ENCODE assay signal across 20 mouse cellular contexts in the genomic region with DNA sequence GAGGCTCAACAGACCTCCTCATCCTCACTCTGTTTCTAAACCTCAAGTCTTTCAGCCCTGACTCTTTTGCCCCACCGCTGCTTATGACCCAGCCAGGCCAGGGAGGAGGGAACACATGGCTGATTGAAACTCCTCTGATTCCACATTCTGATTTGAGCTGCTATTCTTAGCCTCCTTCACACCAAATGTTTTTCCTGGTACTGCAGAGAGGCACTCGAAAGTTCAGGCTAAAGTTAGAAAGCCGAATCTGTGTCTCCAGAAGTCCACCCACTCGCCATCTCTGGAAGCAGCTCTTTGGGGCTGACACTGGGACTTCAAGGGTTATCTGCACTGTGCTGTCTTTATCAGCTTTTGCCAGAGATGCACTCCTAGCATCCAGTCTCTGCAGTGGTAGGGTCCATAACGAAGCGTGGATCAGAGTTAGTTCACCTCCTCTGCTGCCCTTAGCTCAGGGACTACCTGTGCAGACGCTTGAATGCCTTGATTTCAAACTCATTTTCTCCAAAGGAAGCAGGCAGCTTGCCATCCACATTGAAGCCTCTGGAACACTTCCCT. TPM values are rescaled to one million over a fixed set of nuclear protein-coding genes. Genes with fewer than 3 reads are reported as not detected.
DNase-seq lines count a peak whose midpoint lies in the region; ATAC-seq and TF ChIP-seq lines count a peak whose summit lies in the region.
"Had no signal": no experiment of that assay in that cellular context is flagged by ENCODE, and none has a peak within 500 bp of the region (broad histone marks: within the 10 kb centered on the region; RNA-seq: fewer than 3 reads in every experiment).

No protein-coding gene starts in this region.

- H3K4me1 ChIP-seq in heart, embryonic 16.5 days (ENCODE audit: control insufficient read depth, insufficient read depth, low read length) = peaks cover 24% of the 10 kb centered on the region
- H3K4me1 ChIP-seq in cortical plate, adult 2 months (ENCODE audit: control insufficient read depth, insufficient read depth, low read length) = peaks cover 22% of the 10 kb centered on the region
- H3K4me1 ChIP-seq: liver, embryonic 15.5 days had no signal

- peak overlapping the region; percentile 34; the same call in 1 of the 2 replicates for H3K4me2 ChIP-seq in heart, embryonic 16.5 days (ENCODE audit: low read depth, low read length)
- peak overlapping the region; percentile 18 for H3K4me2 ChIP-seq in myocyte (ENCODE audit: low read depth)
- H3K4me2 ChIP-seq: forebrain, embryonic 12.5 days; hindbrain, embryonic 15.5 days; limb, embryonic 12.5 days; liver, embryonic 15.5 days had no signal

- peak; percentile 45; the same call in 1 of the 2 replicates for ATAC-seq in heart, embryonic 16.5 days (replicated peaks; ENCODE audit: extremely low read depth, insufficient read depth, low FRiP score)

- no peaks in the 10 kb centered on the region for H3K9me3 ChIP-seq in heart, embryonic 16.5 days (replicated peaks; ENCODE audit: control insufficient read depth, low read length)
- H3K9me3 ChIP-seq: forebrain, embryonic 12.5 days; G1E; hindbrain, embryonic 15.5 days; limb, embryonic 12.5 days; liver, embryonic 15.5 days had no signal

- intact Hi-C loops in heart, postnatal 36 days (cut with DNase I) = no loop called here

- no peak overlapping the region for H3ac ChIP-seq in myocyte (ENCODE audit: control insufficient read depth, insufficient read length)

- 20% methylated on average over 7 of the region's 7 CpGs for WGBS in heart, embryonic 16.5 days

- no peaks in the 10 kb centered on the region for H3K27me3 ChIP-seq in heart, embryonic 16.5 days (ENCODE audit: control insufficient read depth, insufficient read depth, low read length)
- H3K27me3 ChIP-seq in myocyte (ENCODE audit: control insufficient read depth, insufficient read depth, insufficient read length) = peaks cover 6% of the 10 kb centered on the region
- H3K27me3 ChIP-seq: forebrain, embryonic 12.5 days; hindbrain, embryonic 15.5 days; limb, embryonic 12.5 days; liver, embryonic 15.5 days had no signal

- H3K79me2 ChIP-seq in myocyte (ENCODE audit: control insufficient read depth, insufficient read depth) = no peaks in the 10 kb centered on the region

- no peak overlapping the region for H3K4me3 ChIP-seq in heart, embryonic 16.5 days (ENCODE audit: low read length)
- no peak overlapping the region for H3K4me3 ChIP-seq in cortical plate, adult 2 months (ENCODE audit: insufficient read depth, low read length)
- no peak overlapping the region for H3K4me3 ChIP-seq in myocyte
- H3K4me3 ChIP-seq: forebrain, embryonic 12.5 days; hindbrain, embryonic 15.5 days; limb, embryonic 12.5 days; liver, embryonic 15.5 days had no signal

- H3K9ac ChIP-seq in heart, embryonic 16.5 days (ENCODE audit: low read length) = no peak overlapping the region
- H3K9ac ChIP-seq: forebrain, embryonic 12.5 days; hindbrain, embryonic 15.5 days; limb, embryonic 12.5 days; liver, embryonic 15.5 days had no signal

- no peak for TF ChIP-seq POLR2A in cortical plate, adult 2 months (IDR thresholded peaks at IDR 0.05; ENCODE audit: extremely low read depth, insufficient read depth, low read length)
- TF ChIP-seq POLR2A in myocyte (IDR thresholded peaks at IDR 0.05; ENCODE audit: insufficient read length, low read depth) = no peak

- TF ChIP-seq CTCF in cortical plate, adult 2 months (IDR thresholded peaks at IDR 0.05; ENCODE audit: extremely low read depth, insufficient read depth, low read length) = no peak

- peak overlapping the region; percentile 39; the same call in 1 of the 2 replicates for H3K27ac ChIP-seq in heart, embryonic 16.5 days (ENCODE audit: low read length)
- peak overlapping the region; percentile 6 for H3K27ac ChIP-seq in cortical plate, adult 2 months (ENCODE audit: insufficient read depth, low read length)
- H3K27ac ChIP-seq: forebrain, embryonic 12.5 days; hindbrain, embryonic 15.5 days; limb, embryonic 12.5 days; liver, embryonic 15.5 days had no signal

- H3K36me3 ChIP-seq in heart, embryonic 16.5 days (ENCODE audit: control insufficient read depth, insufficient read depth) = no peaks in the 10 kb centered on the region
- no peaks in the 10 kb centered on the region for H3K36me3 ChIP-seq in myocyte (ENCODE audit: control insufficient read depth, insufficient read depth)
- H3K36me3 ChIP-seq: forebrain, embryonic 12.5 days; G1E; hindbrain, embryonic 15.5 days; limb, embryonic 12.5 days; liver, embryonic 15.5 days had no signal

- DNase-seq in heart, postnatal 36 days = no peak
- peak; percentile 66 for DNase-seq in layer of hippocampus, adult 9-11 months
- DNase-seq in urinary bladder, postnatal 4 days (ENCODE audit: low spot score in 2 of 2) = no peak
- DNase-seq in ovary, postnatal 14 days (ENCODE audit: low spot score) = no peak
- DNase-seq: adrenal gland, postnatal 14 days; cerebellum, adult 9-10 months; embryo, embryonic 11 days; kidney, adult 18-20 months; kidney, postnatal 25 days; lung, postnatal 10 days; thymus, adult 18-20 months had no signal

TF ChIP-seq in myocyte, 11 proteins besides CTCF, POLR2A, EP300 and RAD21:
- no peak for TF ChIP-seq USF1 (IDR thresholded peaks at IDR 0.05; ENCODE audit: low read depth)
- TF ChIP-seq E2F4 (IDR thresholded peaks at IDR 0.05; ENCODE audit: insufficient read depth) = no peak
- no peak for TF ChIP-seq MYOG (IDR thresholded peaks at IDR 0.05; ENCODE audit: control insufficient read depth in 1 of 3, insufficient read depth in 1 of 3, insufficient read length in 2 of 3, low read depth in 2 of 3)
- TF ChIP-seq TCF3 (IDR thresholded peaks at IDR 0.05; ENCODE audit: insufficient read length, low read depth) = no peak
- TF ChIP-seq POLR2AphosphoS2 (IDR thresholded peaks at IDR 0.05; ENCODE audit: insufficient read length, low read depth) = no peak
- no peak for TF ChIP-seq CEBPB (IDR thresholded peaks at IDR 0.05; ENCODE audit: insufficient read depth, poor library complexity, severe bottlenecking)
- no peak for TF ChIP-seq REST (IDR thresholded peaks at IDR 0.05; ENCODE audit: insufficient read depth, insufficient read length)
- no peak for TF ChIP-seq MAX (IDR thresholded peaks at IDR 0.05; ENCODE audit: low read depth)
- TF ChIP-seq SRF (IDR thresholded peaks at IDR 0.05; ENCODE audit: control insufficient read depth, insufficient read length, low read depth) = no peak

RNA-seq across cellular contexts. Expression of gene Rasgrp1, which starts 43.3 kb away (rescaled TPM):
- 2.0 and 4.8 TPM in 2 replicates for polyA plus RNA-seq in heart, embryonic 16.5 days (2015; fragmentation: Nextera tagmentation; extraction: Ambion mirVana)
- total RNA-seq in heart, postnatal 36 days (2021) = under 1 TPM; 0.30 to 0.61 TPM
- 194 and 204 TPM in 2 replicates for polyA plus RNA-seq in cortical plate, adult 2 months (2012; rRNA removed)
- not detected for polyA plus RNA-seq in myocyte (2012; fragmentation: generic; extraction: Trizol)
- total RNA-seq: gastrocnemius, adult 18-20 months had no signal
- polyA plus RNA-seq: G1E had no signal

Comparison
In these comparisons a context has a peak if more than half of its experiments do, and no peak if none do; other contexts are left out.
1. RNA of gene Rasgrp1, which starts 43.3 kb away (polyA plus RNA-seq): 194 to 204 TPM in cortical plate, adult 2 months; 2.0 to 4.8 TPM in heart, embryonic 16.5 days and not detected in myocyte (single experiment); every median in the first group is over 10 times any median in the second.